Mouse (Mus musculus): ENCODE data around the gene Ncaph2.

Gene Ncaph2

GRCm38 (mm10) chr15:89355241-89356187 is at the start of gene Ncaph2, which contains the start of gene Lmf2:
Gene Ncaph2, plus strand, starts transcription at chr15:89355719.
Gene Lmf2, minus strand, starts transcription at chr15:89355659.
- DNase-seq (ENCODE audit: low read depth, low spot score): peak; percentile 98

- DNase-seq (ENCODE audit: low read depth, low spot score): no peak
Measured at GRCm38 (mm10) chr15:89305966-89306365, 49.6 kb upstream of the Ncaph2 start.

GRCm38 (mm10) chr15:89307461-89307860 is 48.1 kb upstream of the Ncaph2 start:
- DNase-seq (ENCODE audit: low read depth, low spot score): no peak

- no peak for DNase-seq (ENCODE audit: low read depth, low spot score)
Measured at GRCm38 (mm10) chr15:89308406-89309139, 46.9 kb upstream of the Ncaph2 start.

GRCm38 (mm10) chr15:89309962-89310498 is 45.5 kb upstream of the Ncaph2 start:
- DNase-seq (ENCODE audit: low read depth, low spot score): no peak

GRCm38 (mm10) chr15:89313359-89313758 is 42.2 kb upstream of the Ncaph2 start:
- no peak for DNase-seq (ENCODE audit: low read depth, low spot score)

- no peak for DNase-seq (ENCODE audit: low read depth, low spot score)
Measured at GRCm38 (mm10) chr15:89314107-89314506, 41.4 kb upstream of the Ncaph2 start.

GRCm38 (mm10) chr15:89314511-89315189 is 40.9 kb upstream of the Ncaph2 start:
- DNase-seq (ENCODE audit: low read depth, low spot score): peak; percentile 52

- DNase-seq (ENCODE audit: low read depth, low spot score): peak; percentile 98
Measured at GRCm38 (mm10) chr15:89315190-89315731, 40.3 kb upstream of the Ncaph2 start, which contains the start of gene Sbf1. Gene Sbf1, minus strand, starts transcription at chr15:89315311.

GRCm38 (mm10) chr15:89316146-89316545 is 39.4 kb upstream of the Ncaph2 start:
- peak; percentile 80 for DNase-seq (ENCODE audit: low read depth, low spot score)

- DNase-seq (ENCODE audit: low read depth, low spot score): no peak
Measured at GRCm38 (mm10) chr15:89321264-89321663, 34.3 kb upstream of the Ncaph2 start.

GRCm38 (mm10) chr15:89322670-89323522 is 32.6 kb upstream of the Ncaph2 start, which contains the start of gene Adm2:
Gene Adm2, plus strand, starts transcription at chr15:89322720.
- DNase-seq (ENCODE audit: low read depth, low spot score): peak; percentile 47

GRCm38 (mm10) chr15:89323656-89324055 is 31.9 kb upstream of the Ncaph2 start:
- DNase-seq (ENCODE audit: low read depth, low spot score): no peak

GRCm38 (mm10) chr15:89326441-89326840 is 29.1 kb upstream of the Ncaph2 start:
- no peak for DNase-seq (ENCODE audit: low read depth, low spot score)

GRCm38 (mm10) chr15:89334271-89334670 is 21.2 kb upstream of the Ncaph2 start, which contains the start of gene Miox:
Gene Miox, plus strand, starts transcription at chr15:89334398.
- no peak for DNase-seq (ENCODE audit: low read depth, low spot score)

GRCm38 (mm10) chr15:89334774-89335537 is 20.6 kb upstream of the Ncaph2 start:
- DNase-seq (ENCODE audit: low read depth, low spot score): no peak

- DNase-seq (ENCODE audit: low read depth, low spot score): peak; percentile 42
Measured at GRCm38 (mm10) chr15:89336422-89336821, 19.1 kb upstream of the Ncaph2 start.

- no peak for DNase-seq (ENCODE audit: low read depth, low spot score)
Measured at GRCm38 (mm10) chr15:89339696-89340095, 15.8 kb upstream of the Ncaph2 start.

GRCm38 (mm10) chr15:89340136-89340535 is 15.4 kb upstream of the Ncaph2 start:
- no peak for DNase-seq (ENCODE audit: low read depth, low spot score)

Measured in ZHBTc4 (cell line).